Mouse (Mus musculus): ENCODE measurements at regions not wholly inside any gene's neighbourhood (a gene's known extent, or its start where the extent isn't known, plus 50 kb on each side); places are given as distances from the start of the nearest gene placed in this dataset.
"Not testable (repeated sequence)": the region's sequence is repeated elsewhere in the genome, so short reads cannot be mapped to it uniquely, and the experiment has no call there.

DNA sequence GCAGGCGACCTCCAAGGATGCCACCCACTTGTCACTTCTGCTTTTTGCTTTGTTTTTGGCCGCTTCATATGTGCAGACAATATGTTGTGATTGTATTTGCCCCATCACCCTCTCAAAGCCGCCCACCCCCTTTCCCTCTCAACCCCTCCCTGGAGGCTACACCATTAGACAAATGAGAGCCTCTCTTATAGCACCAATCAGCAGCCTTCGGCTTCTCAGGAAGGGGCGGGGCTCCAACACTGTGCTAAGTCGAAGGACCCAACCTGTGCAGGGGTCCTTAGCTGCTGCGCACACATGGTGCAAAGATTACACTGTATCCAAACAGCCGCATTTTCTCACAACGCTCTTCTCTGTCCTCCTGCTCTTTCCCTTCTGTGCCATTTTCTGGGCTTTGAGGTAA lies 305.1 kb upstream of the 3110018I06Rik start:
- ATAC-seq = peak; percentile 82

- ATAC-seq = peak; percentile 52
These were observed 304.0 kb upstream of the 3110018I06Rik start for GRCm38 (mm10) chr12:107184426-107184825.

DNA sequence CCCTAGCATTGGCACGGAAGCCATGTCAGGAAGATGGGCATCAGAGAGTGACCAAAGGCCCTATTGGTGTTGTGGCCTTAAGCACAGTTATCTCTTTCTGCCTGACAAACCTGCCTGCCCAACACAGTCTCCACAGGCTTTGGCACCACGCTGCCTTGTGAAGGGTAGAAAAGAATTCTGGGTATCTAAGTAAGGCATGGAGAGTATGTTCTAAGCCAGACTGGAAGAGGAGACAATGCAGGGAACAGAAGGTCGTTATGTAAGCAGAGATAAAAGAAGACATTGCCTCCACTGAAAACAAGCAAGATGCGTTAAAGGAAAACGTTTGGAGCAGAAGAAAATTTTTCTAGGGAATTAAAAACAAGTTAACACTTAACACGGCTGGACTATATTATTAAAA lies 302.1 kb upstream of the 3110018I06Rik start:
- ATAC-seq = no peak

- no peak for ATAC-seq
These were observed 300.4 kb upstream of the 3110018I06Rik start for GRCm38 (mm10) chr12:107188055-107188454.

- no peak for ATAC-seq
These were observed 289.9 kb upstream of the 3110018I06Rik start for GRCm38 (mm10) chr12:107198389-107199018.

GRCm38 (mm10) chr12:107200903-107201302 lies 287.5 kb upstream of the 3110018I06Rik start:
- ATAC-seq = peak; percentile 64

DNA sequence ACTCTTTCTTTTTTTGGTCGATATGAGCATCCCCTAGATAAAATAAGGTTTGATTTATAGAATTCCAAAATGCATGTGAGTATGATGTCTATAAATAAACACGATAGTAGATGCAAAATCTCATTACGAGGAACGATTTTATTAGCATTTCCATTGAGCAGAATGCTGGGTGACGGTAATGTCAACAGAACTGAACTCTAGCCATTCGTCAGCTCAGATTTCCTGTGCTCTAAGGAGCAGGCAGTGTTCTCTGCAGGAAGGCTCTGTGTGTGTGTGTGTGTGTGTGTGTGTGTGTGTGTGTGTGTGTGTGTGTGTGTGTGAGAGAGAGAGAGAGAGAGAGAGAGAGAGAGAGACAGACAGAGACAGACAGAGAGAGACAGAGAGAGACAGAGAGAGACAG lies 279.6 kb upstream of the 3110018I06Rik start:
- ATAC-seq = not testable (repeated sequence)

GRCm38 (mm10) chr12:107212826-107213225 lies 275.6 kb upstream of the 3110018I06Rik start:
- ATAC-seq = no peak

DNA sequence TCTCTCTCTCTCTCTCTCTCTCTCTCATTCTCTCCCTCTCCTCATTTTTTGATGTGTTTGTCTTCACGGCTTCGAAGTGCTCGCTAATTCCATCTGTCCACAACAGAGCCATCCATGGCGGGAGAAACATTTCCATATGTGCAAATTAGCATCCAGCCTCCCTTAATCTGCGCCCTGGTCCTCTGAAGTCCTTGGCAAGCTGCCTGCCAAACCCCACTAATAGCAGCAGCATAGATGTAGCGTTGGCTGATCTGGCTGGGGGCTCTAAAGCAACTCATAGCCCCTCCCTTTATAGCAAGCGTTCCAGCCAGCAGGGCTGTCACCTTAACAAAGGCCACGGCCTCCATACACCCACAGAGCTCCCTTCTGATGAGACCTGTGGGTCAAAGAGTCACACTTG lies 272.3 kb upstream of the 3110018I06Rik start:
- ATAC-seq = no peak

DNA sequence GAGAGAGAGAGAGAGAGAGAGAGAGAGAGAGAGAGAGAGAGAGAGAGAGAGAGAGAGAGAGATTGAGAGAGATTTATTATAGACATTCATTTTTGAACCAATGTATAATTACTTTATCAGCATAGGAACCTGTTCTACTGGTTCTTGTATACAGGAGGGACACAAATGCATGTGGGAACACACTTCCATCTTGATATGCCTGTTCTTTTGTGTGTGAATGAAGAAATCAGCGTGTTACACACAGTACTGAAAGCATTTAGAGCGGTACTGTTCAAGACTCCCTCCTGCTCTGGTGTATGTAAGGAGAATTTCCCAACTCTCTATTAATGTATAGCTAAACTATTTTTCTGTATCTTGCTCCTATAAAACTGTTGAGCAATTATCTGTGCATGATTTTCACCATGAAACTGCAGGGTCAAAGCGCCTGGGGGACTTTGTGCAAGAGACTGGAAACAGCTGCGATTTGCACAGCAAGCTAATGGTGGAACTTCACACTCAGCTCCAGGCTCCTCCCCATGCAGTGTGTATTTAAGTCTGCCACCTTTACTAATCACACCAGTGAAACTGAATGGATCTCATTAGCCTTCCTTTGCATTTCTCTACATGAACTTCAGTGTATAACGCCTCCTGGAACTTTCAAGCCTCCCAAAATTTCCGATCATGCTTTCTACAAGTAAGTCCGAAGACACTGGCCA lies 267.0 kb upstream of the 3110018I06Rik start:
- ATAC-seq = no peak

GRCm38 (mm10) chr12:107222106-107222505 lies 266.3 kb upstream of the 3110018I06Rik start:
- ATAC-seq = no peak

GRCm38 (mm10) chr12:107230097-107230496 lies 258.3 kb upstream of the 3110018I06Rik start:
- no peak for ATAC-seq

- no peak for ATAC-seq
These were observed 256.8 kb upstream of the 3110018I06Rik start for GRCm38 (mm10) chr12:107231629-107232028.

GRCm38 (mm10) chr12:107250747-107251470 lies 237.5 kb upstream of the 3110018I06Rik start:
- ATAC-seq = no peak

DNA sequence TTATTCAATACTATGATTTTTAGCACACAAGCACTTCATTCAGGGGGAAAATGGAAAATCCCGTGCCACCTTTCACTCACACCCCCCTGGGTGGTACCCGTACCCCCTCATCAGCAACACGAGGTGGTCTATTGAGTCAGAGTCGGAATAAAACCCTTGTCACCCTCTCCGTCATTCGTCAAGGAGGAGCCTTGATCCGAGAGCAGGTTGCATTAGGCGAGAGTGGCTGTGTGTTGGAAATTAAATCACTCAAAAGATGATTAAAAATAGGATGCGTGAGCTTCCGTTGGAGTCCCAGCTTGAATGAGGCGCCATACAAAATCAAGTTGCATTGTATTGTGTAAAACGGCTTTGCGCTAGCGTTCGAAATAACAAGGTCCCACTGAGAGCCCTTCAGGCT lies 236.5 kb upstream of the 3110018I06Rik start:
- no peak for ATAC-seq

DNA sequence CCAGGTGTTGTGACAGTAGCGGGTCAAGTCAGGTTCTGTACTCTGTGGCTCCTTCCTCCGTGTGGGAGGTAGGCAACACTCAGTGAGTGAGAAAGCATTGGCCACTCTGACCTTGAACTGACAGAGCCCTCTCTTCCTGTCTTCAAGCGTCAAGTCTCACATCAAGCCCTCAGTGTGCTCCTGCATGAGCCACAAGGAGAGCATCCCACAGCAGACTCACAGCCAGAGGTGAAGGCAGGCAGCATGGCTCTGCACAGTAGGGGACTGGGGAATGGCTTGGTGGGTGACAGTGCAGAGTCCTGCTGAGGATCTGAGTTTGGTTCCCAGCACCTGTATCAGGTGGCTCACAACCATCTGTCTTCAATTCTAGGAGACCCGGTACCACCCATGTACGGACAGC lies 226.4 kb upstream of the 3110018I06Rik start:
- ATAC-seq = no peak

GRCm38 (mm10) chr12:107262516-107262915 lies 225.9 kb upstream of the 3110018I06Rik start:
- ATAC-seq = no peak

- ATAC-seq = no peak
These were observed 221.7 kb upstream of the 3110018I06Rik start for GRCm38 (mm10) chr12:107266696-107267095.

DNA sequence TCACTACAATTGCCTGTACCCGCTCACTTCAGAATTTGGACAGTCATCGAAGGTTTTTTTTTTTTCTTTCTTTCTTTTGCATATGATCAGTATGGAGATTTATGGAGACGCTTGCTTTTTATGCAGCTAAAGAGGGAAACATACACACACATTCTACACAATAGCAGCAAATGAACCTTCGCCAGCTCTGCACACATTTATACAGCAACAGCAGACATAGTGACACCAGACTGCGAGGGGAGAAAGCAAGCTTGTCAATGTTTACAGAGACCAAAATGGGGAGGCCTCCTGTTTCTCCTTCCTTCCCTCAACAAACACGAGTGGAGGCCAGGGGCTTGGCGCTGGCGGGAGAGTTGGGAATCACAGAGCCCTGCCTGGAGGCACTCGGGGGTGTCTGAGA lies 202.8 kb upstream of the 3110018I06Rik start:
- no peak for ATAC-seq

- no peak for ATAC-seq
These were observed 197.1 kb upstream of the 3110018I06Rik start for GRCm38 (mm10) chr12:107291377-107291776.

- no peak for ATAC-seq
These were observed 181.2 kb upstream of the 3110018I06Rik start for GRCm38 (mm10) chr12:107307094-107307740.

DNA sequence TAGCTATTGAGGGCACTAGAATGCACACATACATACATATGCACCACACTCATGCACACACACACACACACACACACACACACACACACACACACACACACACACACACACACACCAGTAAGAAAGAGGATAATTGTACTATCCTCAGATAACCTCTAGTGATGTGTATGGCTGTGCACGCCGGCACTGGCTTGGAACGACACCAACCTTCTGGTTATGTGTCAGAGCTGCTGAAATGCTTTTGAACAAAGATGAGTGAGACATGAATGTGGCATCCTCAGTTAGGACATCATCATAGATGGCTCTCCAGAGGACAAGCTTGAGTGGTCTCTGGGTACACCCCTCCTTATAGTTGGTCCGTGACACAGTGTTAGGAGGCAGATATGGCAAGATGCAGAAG lies 173.0 kb upstream of the 3110018I06Rik start:
- ATAC-seq = no peak

GRCm38 (mm10) chr12:107322861-107323260 lies 165.6 kb upstream of the 3110018I06Rik start:
- no peak for ATAC-seq
